Mouse (Mus musculus): Measurements from ENCODE around the gene F11r.

DNA sequence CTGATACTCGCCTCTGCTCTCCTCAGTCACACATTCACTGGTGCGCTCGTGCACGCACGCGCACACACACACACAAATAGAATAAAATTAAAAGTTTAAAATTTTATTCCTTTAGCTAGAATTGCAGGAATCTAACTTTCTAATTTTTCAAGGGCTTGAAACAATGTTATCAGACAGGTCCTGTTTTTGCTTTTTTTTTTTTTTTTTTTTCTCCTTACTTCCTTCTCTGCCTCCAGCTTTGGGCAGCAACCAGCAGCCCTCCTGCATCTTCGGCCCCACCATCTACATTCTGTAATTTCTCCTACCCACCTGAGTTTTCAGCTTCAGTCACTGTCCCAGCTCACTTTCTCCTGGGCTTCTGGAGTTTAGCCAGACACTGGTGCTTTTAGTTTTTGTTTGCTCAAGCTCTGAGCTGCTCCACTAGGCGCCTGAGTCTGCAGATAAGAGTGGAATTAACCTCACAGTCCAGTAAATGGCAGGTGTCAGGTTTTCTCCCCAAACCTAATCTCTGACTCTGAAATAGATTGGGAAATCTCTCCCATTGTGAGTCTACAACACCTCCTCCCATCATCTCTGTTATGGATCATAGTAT is 14.7 kb upstream of the F11r start:
- TF ChIP-seq CTCF (IDR thresholded peaks at IDR 0.05; ENCODE audit: low read depth) (no peak), EP300 (optimal IDR thresholded peaks at IDR 0.05) (no peak)

Measured in stomach, postnatal 0 days (tissue).